Mouse (Mus musculus) erythroblast, adult 5-6 weeks (primary cell): ENCODE data around the gene Pacsin1. TPM values are rescaled to one million over a fixed set of nuclear protein-coding genes. Genes with fewer than 3 reads are reported as not detected.

Experiments used
- ATAC-seq: replicated peaks from 2 replicates; pipeline ENCODE4 v1.8.0; 2016; ENCODE audit warnings: moderate number of reproducible peaks, mild to moderate bottlenecking, moderate TSS enrichment, inconsistent platforms; ENCODE audit not compliant: poor library complexity, low FRiP score, severe bottlenecking
- total RNA-seq, 2 experiments: library from RNA; stranded (forward) in 1 of 2; stranded (reverse) in 1 of 2; fragments of 150-400 nt in 1 of 2; fragments of 200-764, 138-1000 nt in 1 of 2; gene quantifications; 2 replicates each; pipeline versions ENCODE4 v1.2.3 to v1.2.4; 2015 to 2017; ENCODE audit warnings: low replicate concordance in 2 of 2

Gene Pacsin1
- total RNA-seq, 2 experiments from 2014 or later, result not detected

GRCm38 (mm10) chr17:27671720-27672119 lies 16.4 kb downstream of the Pacsin1 start:
- ATAC-seq, result no peak

GRCm38 (mm10) chr17:27673945-27674344 lies 18.6 kb downstream of the Pacsin1 start:
- no peak for ATAC-seq

- no peak for ATAC-seq
Measured at GRCm38 (mm10) chr17:27675453-27675852, 20.1 kb downstream of the Pacsin1 start.

GRCm38 (mm10) chr17:27676270-27676669 lies 21.0 kb downstream of the Pacsin1 start:
- ATAC-seq, result no peak

- no peak for ATAC-seq
Measured at GRCm38 (mm10) chr17:27677756-27678155, 22.4 kb downstream of the Pacsin1 start.

DNA sequence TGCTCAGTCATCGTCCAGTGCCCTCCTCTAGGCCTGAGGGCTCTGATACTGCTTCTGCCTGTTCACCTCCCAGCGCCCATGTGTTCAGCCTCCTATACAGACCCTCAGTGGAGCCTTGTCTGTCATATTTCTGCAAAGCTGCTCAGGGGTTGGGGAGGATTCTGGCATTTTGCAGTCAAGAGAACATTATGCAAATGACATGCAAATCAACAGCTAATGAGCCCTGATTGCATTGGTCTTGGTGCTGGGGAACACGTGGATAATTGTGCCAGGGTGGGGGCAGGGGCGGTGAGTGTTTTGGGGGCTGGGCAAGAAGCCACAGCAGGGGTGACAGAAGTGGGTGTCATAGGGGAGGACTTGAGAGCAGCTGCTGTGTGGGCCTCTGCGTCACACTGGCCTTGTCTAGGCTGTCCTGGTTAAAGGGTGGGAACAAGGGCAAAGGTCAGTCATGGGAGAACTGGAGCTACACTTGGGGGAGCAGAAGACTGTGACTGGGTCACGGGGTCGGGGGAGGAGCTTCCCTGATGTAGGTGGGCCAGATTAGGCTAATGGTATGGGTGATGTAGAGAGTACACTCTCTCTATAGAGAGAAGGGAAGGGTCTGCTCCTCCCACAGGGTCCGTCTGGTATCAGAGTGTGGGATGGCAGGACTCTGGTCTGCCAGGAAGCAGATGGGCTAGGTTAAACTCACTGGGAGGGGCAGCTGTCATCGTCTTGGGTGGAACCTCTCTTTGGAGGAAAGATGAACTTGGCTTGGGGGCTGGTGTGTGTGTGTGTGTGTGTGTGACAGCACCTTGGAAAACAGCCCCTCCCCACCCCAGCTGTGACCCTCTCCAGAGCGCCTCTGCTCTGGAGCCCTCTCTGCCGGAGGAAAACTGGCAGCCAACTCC lies 23.9 kb downstream of the Pacsin1 start:
- ATAC-seq, result no peak

DNA sequence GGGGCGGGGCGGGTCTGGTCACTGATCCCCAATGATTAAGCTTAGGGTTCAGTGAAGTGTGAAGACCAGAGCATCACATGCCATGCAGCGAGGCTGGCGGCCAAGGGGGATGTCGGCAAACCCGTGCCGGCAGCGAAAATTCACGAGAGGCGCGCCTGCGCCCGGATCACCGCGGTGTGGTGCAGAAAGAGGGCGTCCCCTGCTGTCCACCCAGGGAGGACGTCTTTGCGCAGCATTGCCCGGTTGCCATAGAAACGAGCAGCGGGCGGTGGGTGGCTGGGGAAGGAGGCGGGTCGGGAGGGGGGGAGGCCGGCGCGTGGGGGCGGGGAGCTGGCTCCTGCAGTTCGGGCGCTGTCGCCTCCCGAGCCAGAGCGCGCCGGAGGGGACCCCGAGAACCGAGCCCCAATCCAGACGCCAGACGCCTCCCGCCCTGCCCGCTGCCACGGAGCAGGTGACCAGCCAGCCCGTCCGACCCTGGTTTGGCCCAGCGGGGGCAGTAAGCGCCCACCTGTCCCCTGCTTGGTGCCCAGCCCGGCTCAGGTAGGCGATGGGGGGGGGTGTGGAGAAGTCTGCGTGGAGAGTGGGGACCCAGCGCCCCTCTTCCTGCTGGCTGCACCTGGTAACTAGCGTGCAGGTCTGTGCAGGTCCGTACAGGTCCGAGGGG lies 29.7 kb downstream of the Pacsin1 start:
- no peak for ATAC-seq

GRCm38 (mm10) chr17:27685550-27685913 lies 30.2 kb downstream of the Pacsin1 start:
- no peak for ATAC-seq

DNA sequence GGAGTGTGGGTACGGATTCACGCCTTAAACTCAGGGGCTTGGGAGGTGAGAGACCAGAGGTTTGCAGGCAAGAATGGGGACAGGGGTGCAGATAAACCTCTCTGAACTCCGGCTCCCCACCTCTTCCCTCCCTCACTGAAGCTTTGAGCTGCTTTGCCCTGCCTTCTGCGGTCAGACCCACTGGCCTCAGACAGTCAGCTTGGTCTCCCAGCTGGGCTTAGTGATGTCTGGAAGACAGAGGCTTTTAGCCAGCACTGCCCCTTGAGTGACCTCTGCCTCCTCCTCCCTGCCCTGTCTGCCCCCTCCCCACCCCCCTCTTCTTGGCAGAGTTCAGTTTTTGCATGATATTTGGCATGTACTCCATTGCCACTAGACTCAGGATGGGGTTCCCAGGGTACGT lies 31.1 kb downstream of the Pacsin1 start:
- ATAC-seq, result no peak

DNA sequence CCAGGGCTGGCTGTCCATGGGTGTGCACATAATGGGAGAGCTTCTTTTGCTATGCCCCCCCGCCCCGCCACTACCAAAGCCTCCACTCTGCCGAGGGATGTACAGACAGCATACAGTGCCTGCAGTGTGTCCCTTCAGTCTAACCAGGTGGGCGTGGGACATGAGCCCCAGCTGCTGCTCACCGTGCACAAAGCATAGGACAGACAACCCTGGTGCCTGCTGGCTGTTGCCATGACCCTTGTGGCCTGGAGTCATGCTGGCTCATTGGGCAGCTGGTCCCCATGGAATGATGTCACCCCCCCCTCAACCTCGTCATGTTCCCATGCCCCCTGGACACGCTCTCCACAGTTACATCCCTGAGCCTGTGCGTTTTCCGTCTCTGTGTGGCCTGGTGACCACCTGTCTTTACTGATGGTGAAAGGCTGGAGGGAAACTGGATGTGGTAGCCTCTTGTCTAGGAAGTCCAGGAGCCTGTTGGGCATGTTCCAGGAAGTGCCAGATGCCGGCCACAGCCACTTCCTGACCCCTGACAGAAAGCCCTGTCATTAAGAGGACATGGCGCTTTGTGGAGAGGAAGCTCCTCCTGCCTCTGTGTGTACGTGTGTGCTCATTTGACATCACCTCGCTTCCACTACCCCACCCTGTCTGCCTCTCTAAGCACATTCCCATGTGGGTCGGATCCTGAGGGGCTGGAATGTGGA lies 35.8 kb downstream of the Pacsin1 start:
- ATAC-seq, result no peak

GRCm38 (mm10) chr17:27699641-27700244 lies 44.4 kb downstream of the Pacsin1 start:
- no peak for ATAC-seq

DNA sequence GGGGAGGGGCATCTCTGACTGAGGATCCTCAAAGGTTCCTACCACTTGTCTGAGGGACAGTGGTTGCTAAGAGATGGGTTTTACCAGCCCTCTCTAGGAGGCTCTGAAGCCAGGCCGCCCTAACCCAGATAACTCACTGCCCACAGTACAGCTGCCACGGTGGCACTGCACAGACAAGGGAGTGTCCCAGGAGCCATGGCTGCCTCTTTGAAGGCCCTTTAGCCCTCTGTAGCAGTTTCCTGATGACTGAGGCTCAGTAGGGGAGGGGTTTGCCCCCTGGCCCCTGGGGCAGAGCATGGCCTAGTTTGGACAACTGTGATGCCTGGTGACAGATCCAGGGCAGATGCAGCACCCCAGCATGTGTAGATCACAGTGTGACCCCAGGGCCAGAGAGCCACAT lies 45.5 kb downstream of the Pacsin1 start:
- ATAC-seq, result no peak

DNA sequence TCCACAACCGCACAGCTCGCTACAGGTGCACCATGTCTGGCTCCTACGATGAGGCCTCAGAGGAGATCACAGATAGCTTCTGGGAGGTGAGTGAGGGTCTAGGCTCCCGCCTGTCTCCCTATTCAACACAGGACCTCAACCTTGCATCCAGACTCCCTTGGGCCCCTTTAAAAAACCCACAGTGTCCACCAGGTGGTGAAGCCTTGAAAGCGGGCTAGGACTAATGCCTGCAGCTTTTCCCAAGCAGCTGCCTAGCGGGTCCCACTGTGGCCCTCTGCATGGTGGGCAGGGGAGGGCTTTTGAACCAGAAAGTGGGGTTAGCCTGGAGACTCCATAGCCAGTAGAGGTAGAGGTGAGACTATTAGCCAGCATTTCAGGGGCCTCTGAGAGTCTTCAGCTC lies 46.5 kb downstream of the Pacsin1 start:
- no peak for ATAC-seq

DNA sequence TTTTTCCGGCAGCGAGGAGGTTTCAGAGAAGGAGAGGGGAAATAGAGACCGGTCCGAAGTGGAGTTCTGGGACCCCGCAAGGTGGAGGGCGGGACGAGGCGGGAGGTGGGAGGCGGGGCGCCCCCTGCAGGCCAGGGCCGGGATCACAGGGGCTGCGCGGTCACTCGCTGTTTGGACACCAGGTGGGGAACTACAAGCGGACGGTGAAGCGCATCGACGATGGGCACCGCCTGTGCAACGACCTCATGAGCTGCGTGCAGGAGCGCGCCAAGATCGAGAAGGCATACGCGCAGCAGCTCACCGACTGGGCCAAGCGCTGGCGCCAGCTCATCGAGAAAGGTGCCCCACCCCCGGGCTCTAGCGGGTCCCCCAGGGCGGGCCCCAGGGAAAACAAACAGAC lies 47.2 kb downstream of the Pacsin1 start:
- ATAC-seq, result 0 out of 2 replicates have a peak, but pooled peaks have one; percentile 51

DNA sequence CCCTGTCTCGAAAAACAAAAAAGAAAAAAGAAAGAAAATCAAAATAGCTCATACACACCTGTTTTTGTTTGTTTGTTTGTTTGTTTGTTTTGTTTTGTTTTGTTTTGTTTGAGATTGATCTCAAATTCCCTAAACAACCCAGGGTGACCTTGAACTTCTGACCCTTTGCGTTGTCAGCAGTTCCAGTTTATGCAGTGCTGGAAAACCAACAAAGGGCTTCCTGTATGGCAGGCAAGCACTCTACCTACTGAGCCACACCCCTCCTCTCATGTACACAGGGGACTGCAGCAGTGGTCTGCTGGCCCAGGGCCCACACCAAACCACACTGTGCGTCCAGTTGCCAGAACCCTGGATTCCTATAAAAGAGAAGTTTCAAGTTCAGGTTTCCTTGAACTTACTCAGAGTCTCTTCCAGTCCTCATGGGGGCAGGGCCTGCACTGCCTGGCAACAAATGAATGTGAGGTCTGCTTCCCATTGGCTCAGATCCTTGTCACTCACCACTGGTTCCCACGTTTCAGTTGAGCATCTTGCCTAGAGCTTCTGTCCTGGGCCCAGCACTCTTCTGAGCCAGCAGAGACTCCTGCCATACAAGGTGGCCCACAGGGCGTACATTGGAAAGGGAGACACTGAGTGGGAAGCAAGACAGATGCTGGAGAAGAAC lies 48.8 kb downstream of the Pacsin1 start:
- no peak for ATAC-seq

- no peak for ATAC-seq
Measured at GRCm38 (mm10) chr17:27705661-27706060, 50.4 kb downstream of the Pacsin1 start.

GRCm38 (mm10) chr17:27707954-27708661 lies 52.8 kb downstream of the Pacsin1 start:
- no peak for ATAC-seq

- no peak for ATAC-seq
Measured at GRCm38 (mm10) chr17:27709650-27710049, 54.3 kb downstream of the Pacsin1 start.

DNA sequence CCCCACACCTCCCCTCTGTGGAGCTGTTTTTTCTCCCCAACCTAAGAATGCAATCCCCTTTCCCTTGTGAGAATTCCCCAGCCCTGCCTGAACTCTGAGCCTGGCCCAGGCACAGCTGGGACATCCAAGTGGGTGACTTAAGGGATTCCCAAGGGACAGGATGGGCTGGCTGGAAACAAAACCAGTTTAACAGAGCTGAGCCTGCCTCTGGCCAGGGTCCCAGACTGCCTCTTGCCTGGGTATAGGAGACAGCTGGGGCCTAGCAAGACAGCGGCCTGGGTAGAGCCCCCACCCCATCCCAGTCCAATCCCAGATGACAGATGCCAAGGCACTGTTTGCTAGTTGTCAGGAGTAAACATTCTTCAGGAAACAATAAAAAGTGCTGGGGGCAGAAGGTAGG lies 57.5 kb downstream of the Pacsin1 start:
- ATAC-seq, result no peak
